Mouse (Mus musculus) bone marrow macrophage, adult 2 months (primary cell): Measurements from ENCODE around the gene Ecpas.

Experiments
- CTCF ChIP-seq: IDR thresholded peaks from 2 replicates; pipeline ENCODE4 v1.5.1; 2012; ENCODE audit warnings: low read depth, mild to moderate bottlenecking, low read length, moderate library complexity
- POLR2A ChIP-seq: IDR thresholded peaks from 2 replicates; pipeline ENCODE4 v1.6.1; 2012; ENCODE audit warnings: mild to moderate bottlenecking, low read depth, low read length, borderline replicate concordance

- TF ChIP-seq POLR2A (no peak), CTCF (no peak)
Observed at GRCm38 (mm10) chr4:58944206-58944553, 31.6 kb upstream of the Ecpas start.
